In genomic region chr12:103327107-103327506, GRCm38 (mm10) we compare ENCODE assay signal across 28 mouse cellular contexts. TPM values are rescaled to one million over a fixed set of nuclear protein-coding genes. Genes with fewer than 3 reads are reported as not detected.
DNase-seq lines count a peak whose midpoint lies in the region; ATAC-seq and TF ChIP-seq lines count a peak whose summit lies in the region.
"Had no signal": no experiment of that assay in that cellular context is flagged by ENCODE, and none has a peak within 500 bp of the region (broad histone marks: within the 10 kb centered on the region; RNA-seq: fewer than 3 reads in every experiment).

No protein-coding gene starts in this region.

- peak overlapping the region; percentile 8; the same call in 1 of the 2 replicates for H3K27ac ChIP-seq in heart, adult 2 months
- H3K27ac ChIP-seq in hindbrain, embryonic 11.5 days (ENCODE audit: low read depth, low read length): no peak overlapping the region
- no peak overlapping the region for H3K27ac ChIP-seq in hindbrain, embryonic 12.5 days
- H3K27ac ChIP-seq in heart, postnatal 0 days (ENCODE audit: low read depth): peak overlapping the region; percentile 41
- H3K27ac ChIP-seq: forebrain, embryonic 13.5 days; hindbrain, embryonic 13.5 days; limb, embryonic 10.5 days; liver, embryonic 13.5 days; lung, embryonic 15.5 days; midbrain, embryonic 12.5 days; neural tube, embryonic 12.5 days had no signal

- no peak for TF ChIP-seq POLR2A in heart, adult 2 months (IDR thresholded peaks at IDR 0.05; ENCODE audit: insufficient read depth, low read depth, low read length)

- WGBS in heart, adult 2 months: 19% methylated on average over 7 of the region's 7 CpGs
- 6% methylated on average over 7 of the region's 7 CpGs for WGBS in hindbrain, embryonic 11.5 days
- 7% methylated on average over 7 of the region's 7 CpGs for WGBS in hindbrain, embryonic 12.5 days
- WGBS in heart, postnatal 0 days: 24% methylated on average over 7 of the region's 7 CpGs

- H3K9ac ChIP-seq in heart, adult 2 months (ENCODE audit: low read depth, low read length): no peak overlapping the region
- H3K9ac ChIP-seq in hindbrain, embryonic 11.5 days (ENCODE audit: low read depth, low read length): no peak overlapping the region
- no peak overlapping the region for H3K9ac ChIP-seq in hindbrain, embryonic 12.5 days
- no peak overlapping the region for H3K9ac ChIP-seq in heart, postnatal 0 days (replicated peaks; ENCODE audit: low read depth, low read length)
- H3K9ac ChIP-seq: forebrain, embryonic 13.5 days; hindbrain, embryonic 13.5 days; liver, embryonic 13.5 days; lung, embryonic 15.5 days; midbrain, embryonic 12.5 days; neural tube, embryonic 12.5 days had no signal

- intact Hi-C loops in heart, adult 2 months (cut with DNase I): no loop called here
- intact Hi-C loops in heart, postnatal 36 days (cut with DNase I): no loop called here

- H3K4me1 ChIP-seq in heart, adult 2 months (ENCODE audit: control insufficient read depth, insufficient read depth, low read length): peaks cover 10% of the 10 kb centered on the region
- no peaks in the 10 kb centered on the region; the same call in 1 of the 2 replicates for H3K4me1 ChIP-seq in hindbrain, embryonic 11.5 days (replicated peaks; ENCODE audit: control insufficient read depth, insufficient read depth, low read length)
- H3K4me1 ChIP-seq in hindbrain, embryonic 12.5 days: peaks cover 9% of the 10 kb centered on the region
- H3K4me1 ChIP-seq in heart, postnatal 0 days (ENCODE audit: control insufficient read depth, insufficient read depth): peaks cover 24% of the 10 kb centered on the region

- TF ChIP-seq EP300 in heart, adult 2 months (IDR thresholded peaks at IDR 0.05; ENCODE audit: insufficient read depth, low read depth, low read length): no peak
- TF ChIP-seq EP300 in heart, postnatal 0 days (IDR thresholded peaks at IDR 0.05; ENCODE audit: low read depth): no peak

- TF ChIP-seq CTCF in heart, adult 2 months (IDR thresholded peaks at IDR 0.05): no peak
- TF ChIP-seq CTCF in heart, postnatal 0 days (IDR thresholded peaks at IDR 0.05; ENCODE audit: low read depth): no peak

- H3K27me3 ChIP-seq in heart, adult 2 months (ENCODE audit: control insufficient read depth, insufficient read depth, low read length): no peaks in the 10 kb centered on the region
- peaks cover 35% of the 10 kb centered on the region for H3K27me3 ChIP-seq in hindbrain, embryonic 11.5 days (ENCODE audit: control insufficient read depth, insufficient read depth, low read length)
- peaks cover 69% of the 10 kb centered on the region for H3K27me3 ChIP-seq in hindbrain, embryonic 12.5 days
- no peaks in the 10 kb centered on the region for H3K27me3 ChIP-seq in heart, postnatal 0 days (ENCODE audit: control insufficient read depth, insufficient read depth, low read length)

- peak; percentile 26 for DNase-seq in adrenal gland, postnatal 14 days
- no peak for DNase-seq in adrenal gland, adult 18-20 months (ENCODE audit: low spot score in 2 of 2)
- DNase-seq in heart, adult 2 months: peak; percentile 34 to 48
- no peak for DNase-seq in heart, postnatal 36 days
- DNase-seq in hindbrain, embryonic 11.5 days (ENCODE audit: low spot score): peak; percentile 30
- peak; percentile 53 for DNase-seq in heart, postnatal 0 days (ENCODE audit: low spot score)
- DNase-seq in thymus, postnatal 4 days: no peak
- DNase-seq: adrenal gland, postnatal 36 days; cerebellum, adult 11-12 months; cerebellum, postnatal 25 days; gastrocnemius, postnatal 25 days; liver, embryonic 13.5 days; lung, postnatal 4 days; thymus, postnatal 14 days had no signal

- ATAC-seq in hindbrain, embryonic 11.5 days (ENCODE audit: low FRiP score): no peak
- ATAC-seq in hindbrain, embryonic 12.5 days (ENCODE audit: low FRiP score): no peak
- ATAC-seq in heart, postnatal 0 days (ENCODE audit: insufficient read depth, low read depth): no peak
- ATAC-seq: CD4-positive, CD25-positive, alpha-beta regulatory T cell, adult 4 months; forebrain, embryonic 13.5 days; Patski had no signal

- no peaks in the 10 kb centered on the region for H3K79me2 ChIP-seq in heart, adult 2 months (replicated peaks; ENCODE audit: control insufficient read depth, insufficient read depth, low read length)

- H3K4me2 ChIP-seq in hindbrain, embryonic 11.5 days (replicated peaks; ENCODE audit: low read depth, low read length): no peak overlapping the region
- no peak overlapping the region for H3K4me2 ChIP-seq in hindbrain, embryonic 12.5 days (replicated peaks)
- no peak overlapping the region for H3K4me2 ChIP-seq in heart, postnatal 0 days (ENCODE audit: low read depth, low read length)
- H3K4me2 ChIP-seq: forebrain, embryonic 13.5 days; hindbrain, embryonic 13.5 days; liver, embryonic 13.5 days; lung, embryonic 15.5 days; midbrain, embryonic 12.5 days; neural tube, embryonic 12.5 days had no signal

- H3K9me3 ChIP-seq in hindbrain, embryonic 11.5 days (ENCODE audit: control insufficient read depth, low read length): no peaks in the 10 kb centered on the region
- no peaks in the 10 kb centered on the region for H3K9me3 ChIP-seq in hindbrain, embryonic 12.5 days (replicated peaks)
- H3K9me3 ChIP-seq in heart, postnatal 0 days (replicated peaks; ENCODE audit: control insufficient read depth, low read length): no peaks in the 10 kb centered on the region
- H3K9me3 ChIP-seq: forebrain, embryonic 13.5 days; hindbrain, embryonic 13.5 days; limb, embryonic 10.5 days; liver, embryonic 13.5 days; lung, embryonic 15.5 days; midbrain, embryonic 12.5 days; neural tube, embryonic 12.5 days had no signal

- H3K36me3 ChIP-seq in heart, adult 2 months (ENCODE audit: control insufficient read depth, insufficient read depth, low read length): peaks cover 2% of the 10 kb centered on the region; the same call in 1 of the 2 replicates
- H3K36me3 ChIP-seq in hindbrain, embryonic 11.5 days (ENCODE audit: control insufficient read depth, insufficient read depth, low read length): no peaks in the 10 kb centered on the region
- no peaks in the 10 kb centered on the region for H3K36me3 ChIP-seq in hindbrain, embryonic 12.5 days
- peaks cover 66% of the 10 kb centered on the region for H3K36me3 ChIP-seq in heart, postnatal 0 days (replicated peaks; ENCODE audit: control insufficient read depth, insufficient read depth, low read length)
- H3K36me3 ChIP-seq: hindbrain, embryonic 13.5 days; limb, embryonic 10.5 days; liver, embryonic 13.5 days; lung, embryonic 15.5 days; midbrain, embryonic 12.5 days; neural tube, embryonic 12.5 days had no signal

- no peak overlapping the region for H3K4me3 ChIP-seq in heart, adult 2 months
- H3K4me3 ChIP-seq in hindbrain, embryonic 11.5 days (ENCODE audit: low read depth, low read length): no peak overlapping the region
- H3K4me3 ChIP-seq in hindbrain, embryonic 12.5 days: no peak overlapping the region
- no peak overlapping the region for H3K4me3 ChIP-seq in heart, postnatal 0 days (ENCODE audit: low read depth, low read length)
- H3K4me3 ChIP-seq: forebrain, embryonic 13.5 days; hindbrain, embryonic 13.5 days; limb, embryonic 10.5 days; liver, embryonic 13.5 days; lung, embryonic 15.5 days; midbrain, embryonic 12.5 days; neural tube, embryonic 12.5 days had no signal

RNA-seq across cellular contexts. Expression of gene Fam181a, which starts 16.3 kb away (rescaled TPM):
- total RNA-seq in adrenal gland, postnatal 14 days (2021): not detected in 2 replicates
- total RNA-seq in adrenal gland, adult 18-20 months (2021): not detected
- total RNA-seq in heart, adult 2 months (2021): not detected
- not detected in 2 replicates for polyA plus RNA-seq in heart, adult 2 months (2012; rRNA removed)
- total RNA-seq in heart, postnatal 36 days (2021): not detected
- 16.6 and 23.8 TPM in 2 replicates for polyA plus RNA-seq in hindbrain, embryonic 11.5 days (2014; fragmentation: Nextera tagmentation; extraction: Ambion mirVana)
- 13.6 and 14.4 TPM in 2 replicates for polyA plus RNA-seq in hindbrain, embryonic 12.5 days (2016; fragmentation: Nextera tagmentation; extraction: Ambion mirVana)
- total RNA-seq in heart, postnatal 0 days (2014; rRNA removed; ENCODE audit: low replicate concordance): not detected in 2 replicates
- not detected in 2 replicates for polyA plus RNA-seq in heart, postnatal 0 days (2015; fragmentation: Nextera tagmentation; extraction: Ambion mirVana)
- total RNA-seq: adrenal gland, postnatal 36 days; ES-E14; gastrocnemius, postnatal 25 days; monocyte, adult 5-6 weeks had no signal
- polyA plus RNA-seq: CD4-positive, CD25-positive, alpha-beta regulatory T cell, adult 4 months; intestine, embryonic 14.5 days; kidney, embryonic 14.5 days; large intestine, adult 2 months; limb, embryonic 10.5 days; liver, embryonic 13.5 days; lung, embryonic 15.5 days; Patski had no signal

RNA-seq across cellular contexts. Expression of gene Asb2, which starts 28.7 kb away (rescaled TPM):
- total RNA-seq in adrenal gland, postnatal 14 days (2021): 1.1 and 2.2 TPM in 2 replicates
- 1 to 10 TPM in 1 of 2 experiments, under 1 TPM in 1; 0.66 to 1.4 TPM for total RNA-seq in adrenal gland, adult 18-20 months (2021)
- total RNA-seq in heart, adult 2 months (2021): 100 to 1,000 TPM; 419 to 533 TPM
- polyA plus RNA-seq in heart, adult 2 months (2012; rRNA removed): 505 and 541 TPM in 2 replicates
- total RNA-seq in heart, postnatal 36 days (2021): 100 to 1,000 TPM; 370 to 512 TPM
- polyA plus RNA-seq in hindbrain, embryonic 11.5 days (2014; fragmentation: Nextera tagmentation; extraction: Ambion mirVana): 0.54 and 1.0 TPM in 2 replicates
- polyA plus RNA-seq in hindbrain, embryonic 12.5 days (2016; fragmentation: Nextera tagmentation; extraction: Ambion mirVana): 0.71 and 2.0 TPM in 2 replicates
- 572 and 632 TPM in 2 replicates for total RNA-seq in heart, postnatal 0 days (2014; rRNA removed; ENCODE audit: low replicate concordance)
- polyA plus RNA-seq in heart, postnatal 0 days (2015; fragmentation: Nextera tagmentation; extraction: Ambion mirVana): 289 and 380 TPM in 2 replicates

Comparison
In these comparisons a context has a peak if more than half of its experiments do, and no peak if none do; other contexts are left out.
1. DNase-seq: peak in adrenal gland, postnatal 14 days (single experiment), heart, adult 2 months (2 of 2), hindbrain, embryonic 11.5 days (single experiment) and heart, postnatal 0 days (single experiment); none in adrenal gland, adult 18-20 months (0 of 2), heart, postnatal 36 days (0 of 2) and thymus, postnatal 4 days (single experiment).
2. H3K27ac ChIP-seq: peak in heart, adult 2 months (single experiment) and heart, postnatal 0 days (single experiment); none in hindbrain, embryonic 11.5 days (single experiment) and hindbrain, embryonic 12.5 days (single experiment).
3. RNA of gene Asb2, which starts 28.7 kb away (total RNA-seq): 572 to 632 TPM in heart, postnatal 0 days, 419 to 533 TPM in heart, adult 2 months and 370 to 512 TPM in heart, postnatal 36 days; 0.66 to 1.4 TPM in adrenal gland, adult 18-20 months and 1.1 to 2.2 TPM in adrenal gland, postnatal 14 days; every median in the first group is over 100 times any median in the second.